Mouse (Mus musculus): ENCODE results near the gene Lst1. TPM values are rescaled to one million over a fixed set of nuclear protein-coding genes. Genes with fewer than 3 reads are reported as not detected.

The Lst1 gene
- total RNA-seq, 2 experiments from 2014 or later: 7.1 to 7.7 TPM

GRCm38 (mm10) chr17:35158850-35159593, 29.2 kb downstream of the Lst1 start:
- DNase-seq: no peak

- DNase-seq: no peak
Observed at GRCm38 (mm10) chr17:35157661-35158175, 30.5 kb downstream of the Lst1 start.

- no peak for DNase-seq
Observed at GRCm38 (mm10) chr17:35157254-35157653, 31.0 kb downstream of the Lst1 start.

- no peak for DNase-seq
Observed at GRCm38 (mm10) chr17:35156461-35157200, 31.6 kb downstream of the Lst1 start.

- no peak for DNase-seq
Observed at GRCm38 (mm10) chr17:35155451-35155850, 32.8 kb downstream of the Lst1 start.

- DNase-seq: no peak
Observed at GRCm38 (mm10) chr17:35154616-35155015, 33.6 kb downstream of the Lst1 start.

- DNase-seq: no peak
Observed at GRCm38 (mm10) chr17:35153931-35154330, 34.3 kb downstream of the Lst1 start.

GRCm38 (mm10) chr17:35153077-35153476, 35.2 kb downstream of the Lst1 start:
- no peak for DNase-seq

- DNase-seq: no peak
Observed at GRCm38 (mm10) chr17:35152121-35152520, 36.1 kb downstream of the Lst1 start.

GRCm38 (mm10) chr17:35147922-35148639, 40.2 kb downstream of the Lst1 start:
- DNase-seq: no peak

- DNase-seq: no peak
Observed at GRCm38 (mm10) chr17:35147348-35147747, 40.9 kb downstream of the Lst1 start.

GRCm38 (mm10) chr17:35146139-35146538, 42.1 kb downstream of the Lst1 start:
- DNase-seq: no peak

- DNase-seq: no peak
Observed at GRCm38 (mm10) chr17:35141971-35142370, 46.3 kb downstream of the Lst1 start.

GRCm38 (mm10) chr17:35140490-35140996, 47.7 kb downstream of the Lst1 start:
- DNase-seq: no peak

GRCm38 (mm10) chr17:35139269-35139668, 49.0 kb downstream of the Lst1 start:
- no peak for DNase-seq

GRCm38 (mm10) chr17:35135591-35136320, 52.5 kb downstream of the Lst1 start:
- DNase-seq: no peak

Small RNA genes lying within 50 kb of the gene (microRNA-seq; reads per million reads assigned to microRNA genes)
- gene Mir6973a (0 reads per million in 2 experiments), gene Mir6974 (0.63 to 0.90 reads per million in 2 experiments)

Other genes with a start within 250 kb of the Lst1 start
- gene Hspa1b, start 229.2 kb downstream of the Lst1 start, total RNA-seq (2021): 10 to 100 TPM; 28.0 to 35.6 TPM
- gene Gm20481, start 218.5 kb downstream of the Lst1 start, total RNA-seq (2021): not detected
- 10 to 100 TPM; 19.1 to 26.6 TPM for gene Hspa1a, start 216.3 kb downstream of the Lst1 start, total RNA-seq (2021)
- gene Hspa1l, start 215.7 kb downstream of the Lst1 start, total RNA-seq (2021): under 1 TPM; 0.42 to 0.48 TPM
- gene Lsm2, start 206.6 kb downstream of the Lst1 start, total RNA-seq (2021): 10 to 100 TPM; 17.3 to 19.1 TPM
- 10 to 100 TPM; 45.1 to 50.1 TPM for gene Vars, start 187.5 kb downstream of the Lst1 start, total RNA-seq (2021)
- under 1 TPM; 0.22 to 0.33 TPM for gene Vwa7, start 171.9 kb downstream of the Lst1 start, total RNA-seq (2021)
- gene Sapcd1, start 160.4 kb downstream of the Lst1 start, total RNA-seq (2021): under 1 TPM; 0.62 to 0.94 TPM
- gene Msh5, start 141.7 kb downstream of the Lst1 start, total RNA-seq (2021): under 1 TPM; 0.62 to 0.73 TPM
- 10 to 100 TPM in 1 of 2 experiments, 1 to 10 TPM in 1; 6.7 to 11.5 TPM for gene Clic1, start 138.5 kb downstream of the Lst1 start, total RNA-seq (2021)
- 10 to 100 TPM; 16.0 to 18.0 TPM for gene Ddah2, start 129.4 kb downstream of the Lst1 start, total RNA-seq (2021)
- gene Ly6g6c, start 123.1 kb downstream of the Lst1 start, total RNA-seq (2021): not detected
- gene Mpig6b, start 122.3 kb downstream of the Lst1 start, total RNA-seq (2021): not detected
- 1 to 10 TPM; 3.6 to 5.4 TPM for gene Ly6g6e, start 111.5 kb downstream of the Lst1 start, total RNA-seq (2021)
- 1 to 10 TPM in 1 of 2 experiments, under 1 TPM in 1; 0.99 to 2.1 TPM for gene Ly6g6d, start 110.4 kb downstream of the Lst1 start, total RNA-seq (2021)
- gene Ly6g6f, start 102.8 kb downstream of the Lst1 start, total RNA-seq (2021): not detected
- 100 to 1,000 TPM; 101 to 102 TPM for gene Abhd16a, start 99.2 kb downstream of the Lst1 start, total RNA-seq (2021)
- gene Ly6g5c, start 80.2 kb downstream of the Lst1 start, total RNA-seq (2021): not detected
- gene Ly6g5b, start 73.0 kb downstream of the Lst1 start, total RNA-seq (2021): under 1 TPM in 1 of 2 experiments, not detected in 1; 0.70 TPM
- 10 to 100 TPM; 13.0 to 15.2 TPM for gene Gpank1, start 67.0 kb downstream of the Lst1 start, total RNA-seq (2021)
- 100 to 1,000 TPM; 169 to 176 TPM for gene Csnk2b, start 66.4 kb downstream of the Lst1 start, total RNA-seq (2021)
- gene D17H6S53E, start 62.1 kb downstream of the Lst1 start, total RNA-seq (2021): 10 to 100 TPM; 25.6 to 29.3 TPM
- not detected for gene Apom, start 56.4 kb downstream of the Lst1 start, total RNA-seq (2021)
- 100 to 1,000 TPM; 304 to 319 TPM for gene Bag6, start 53.3 kb downstream of the Lst1 start, total RNA-seq (2021)
- 100 to 1,000 TPM; 315 to 340 TPM for gene Prrc2a, start 23.5 kb downstream of the Lst1 start, total RNA-seq (2021)
- 10 to 100 TPM; 10.1 to 10.9 TPM for gene Aif1, start 12.4 kb downstream of the Lst1 start, total RNA-seq (2021)
- under 1 TPM in 1 of 2 experiments, not detected in 1; 0.30 TPM for gene Ltb, start 6.0 kb upstream of the Lst1 start, total RNA-seq (2021)
- not detected for gene Tnf, start 13.6 kb upstream of the Lst1 start, total RNA-seq (2021)
- gene Lta, start 16.9 kb upstream of the Lst1 start, total RNA-seq (2021): under 1 TPM; 0.28 to 0.42 TPM
- gene Gm16181, start 32.4 kb upstream of the Lst1 start, total RNA-seq (2021): not detected
- 100 to 1,000 TPM; 602 to 647 TPM for gene Atp6v1g2, start 45.2 kb upstream of the Lst1 start, total RNA-seq (2021)
- gene Nfkbil1, start 47.4 kb upstream of the Lst1 start, total RNA-seq (2021): 10 to 100 TPM; 13.3 to 13.6 TPM
- 100 to 1,000 TPM; 220 to 232 TPM for gene Ddx39b, start 53.3 kb upstream of the Lst1 start, total RNA-seq (2021)
- gene H2-D1, start 74.3 kb upstream of the Lst1 start, total RNA-seq (2021): 10 to 100 TPM; 13.4 to 18.0 TPM
- gene H2-Q1, start 132.0 kb upstream of the Lst1 start, total RNA-seq (2021): under 1 TPM in 1 of 2 experiments, not detected in 1; 0.20 TPM
- gene H2-Q2, start 153.8 kb upstream of the Lst1 start, total RNA-seq (2021): under 1 TPM in 1 of 2 experiments, not detected in 1; 0.37 TPM
- gene H2-Q4, start 191.2 kb upstream of the Lst1 start, total RNA-seq (2021): 1 to 10 TPM; 1.3 to 2.5 TPM
- gene H2-Q6, start 236.4 kb upstream of the Lst1 start, total RNA-seq (2021): not detected